Mouse (Mus musculus) cerebellum, adult 2 months (tissue): ENCODE data around the gene Akap10. TPM values are rescaled to one million over a fixed set of nuclear protein-coding genes. Genes with fewer than 3 reads are reported as not detected.

Experiments used
- DNase-seq, 2 experiments: peaks; one replicate each; pipeline ENCODE4 v3.0.0; 2021
- H3K27ac ChIP-seq: fragments of 200-500 bp; 2 replicates; pipeline ENCODE4 v1.5.1; 2012; ENCODE audit warnings: low read length, control low read depth, inconsistent platforms; ENCODE audit not compliant: insufficient read depth
- H3K27me3 ChIP-seq: fragments of 200-500 bp; 2 replicates; pipeline ENCODE4 v1.6.1; 2012; ENCODE audit warnings: inconsistent platforms, mild to moderate bottlenecking, low read length, moderate library complexity; ENCODE audit not compliant: control insufficient read depth, insufficient read depth
- H3K4me1 ChIP-seq: fragments of 200-500 bp; 2 replicates; pipeline ENCODE4 v1.6.1; 2011; ENCODE audit warnings: low read length; ENCODE audit not compliant: control insufficient read depth, insufficient read depth
- H3K4me3 ChIP-seq: fragments of 200-500 bp; replicated peaks from 2 replicates; pipeline ENCODE3; 2011; ENCODE audit warnings: mild to moderate bottlenecking, low read depth, low read length, control low read depth; ENCODE audit not compliant: insufficient read depth
- CTCF ChIP-seq: fragments of 200-500 bp; IDR thresholded peaks from 2 replicates; pipeline ENCODE4 v1.5.1; 2011; ENCODE audit warnings: low read depth, mild to moderate bottlenecking, control low read depth, low read length, moderate library complexity, borderline replicate concordance; ENCODE audit not compliant: insufficient read depth
- POLR2A ChIP-seq: fragments of 200-500 bp; IDR thresholded peaks from 2 replicates; pipeline ENCODE4 v1.6.1; 2011; ENCODE audit warnings: low read length, control low read depth, borderline replicate concordance; ENCODE audit not compliant: insufficient read depth
- WGBS: fragments of 180-500 bp; shearing (Covaris S2); methylation state at CpG from one replicate; pipeline ENCODE4 v1.1.7; 2018; 5-methylcytosine and 5-hydroxymethylcytosine counted together
- polyA plus RNA-seq: library from polyadenylated mRNA; depleted of rRNA; stranded (reverse); fragments of >200 nt; gene quantifications from 2 replicates; pipeline ENCODE4 v1.2.3, GENCODE M21; 2012

Akap10 gene
- polyA plus RNA-seq, 1 experiment: 17.1 TPM

GRCm38 (mm10) chr11:61929323-61930097 lies 542 bp downstream of the Akap10 start:
- DNase-seq: no peak
- Histone ChIP-seq H3K27ac (0 out of 2 replicates have a peak overlapping the region, but pooled peaks have one; percentile 14), H3K4me1 (peaks cover 3% of the 10 kb centered on the region; the same call in 1 of the 2 replicates), H3K4me3 (peak overlapping the region; percentile 93), H3K27me3 (no peaks in the 10 kb centered on the region)
- TF ChIP-seq POLR2A: no peak
- no peak for TF ChIP-seq CTCF
- WGBS: 2% methylated on average over 46 of the region's 47 CpGs

DNA sequence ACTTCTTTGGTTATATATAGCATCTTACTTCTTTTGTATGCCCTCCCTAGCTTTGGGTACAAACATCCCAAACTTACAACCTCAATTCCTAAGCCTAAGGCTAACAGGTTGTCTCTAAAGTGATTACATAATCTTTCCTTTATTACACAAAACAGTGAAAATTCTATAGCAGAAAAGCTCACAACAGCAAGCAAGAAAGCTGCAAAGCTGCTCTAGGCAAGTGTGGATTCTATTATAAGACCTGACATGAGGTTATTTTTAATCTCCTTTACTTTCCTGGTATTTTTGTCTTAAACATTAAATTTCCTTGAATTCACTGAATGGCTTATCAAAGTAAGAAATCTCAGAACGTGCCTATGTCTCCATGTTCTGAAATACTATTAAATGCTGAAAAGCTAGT lies 6.7 kb downstream of the Akap10 start:
- no peak overlapping the region for H3K4me3 ChIP-seq
- WGBS: 76% methylated on average over 1 of the region's 1 CpGs
- no peak for TF ChIP-seq POLR2A
- no peak for TF ChIP-seq CTCF
- H3K27ac ChIP-seq: no peak overlapping the region
- no peaks in the 10 kb centered on the region; the same call in 1 of the 2 replicates for H3K4me1 ChIP-seq
- no peak for DNase-seq
- H3K27me3 ChIP-seq: no peaks in the 10 kb centered on the region

DNA sequence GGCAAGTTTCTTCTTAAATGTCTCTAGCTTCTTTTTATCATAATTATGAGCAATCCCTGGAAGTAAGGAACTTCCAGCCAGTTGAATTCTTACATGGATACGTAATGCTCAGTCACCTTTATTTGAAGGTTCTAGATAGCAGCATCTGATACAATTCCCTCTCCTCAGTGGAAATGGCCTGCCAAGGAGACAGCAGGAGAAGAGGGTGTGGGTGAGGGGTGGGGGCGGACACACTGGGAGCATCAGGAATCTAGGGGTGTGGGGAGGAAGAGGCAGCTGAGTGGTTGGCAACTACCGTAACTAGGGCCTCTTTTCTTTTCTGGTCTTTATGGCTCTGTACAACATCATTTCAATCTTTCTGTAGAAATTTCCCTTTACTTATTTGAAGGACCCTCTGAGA lies 10.3 kb downstream of the Akap10 start:
- 46% methylated on average over 3 of the region's 3 CpGs for WGBS
- no peak overlapping the region for H3K27ac ChIP-seq
- no peak for TF ChIP-seq POLR2A
- TF ChIP-seq CTCF: no peak
- H3K4me3 ChIP-seq: no peak overlapping the region
- peaks cover under 1% of the 10 kb centered on the region; the same call in 1 of the 2 replicates for H3K4me1 ChIP-seq
- H3K27me3 ChIP-seq: no peaks in the 10 kb centered on the region
- DNase-seq: no peak

DNA sequence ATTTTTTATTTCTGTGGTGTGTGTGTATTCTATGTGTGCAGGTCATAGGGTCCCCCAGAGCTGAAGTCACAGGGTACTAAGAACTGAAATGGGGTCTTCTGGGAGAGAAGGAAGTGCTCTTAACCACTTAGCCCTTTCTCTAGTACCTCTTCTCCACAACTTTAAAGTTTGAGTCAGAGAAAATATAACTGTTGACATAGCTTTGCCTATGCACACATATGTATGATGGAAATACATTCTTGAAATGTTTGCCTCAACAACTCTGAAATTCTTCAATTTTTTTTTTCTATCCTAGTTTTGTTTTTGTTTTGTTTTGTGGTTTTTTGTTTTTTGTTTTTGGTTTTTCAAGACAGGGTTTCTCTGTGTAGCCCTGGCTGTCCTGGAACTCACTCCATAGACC lies 21.7 kb downstream of the Akap10 start:
- no peaks in the 10 kb centered on the region for H3K27me3 ChIP-seq
- no peak for DNase-seq
- no peak overlapping the region for H3K27ac ChIP-seq
- TF ChIP-seq POLR2A (no peak), CTCF (no peak)
- no peaks in the 10 kb centered on the region for H3K4me1 ChIP-seq
- H3K4me3 ChIP-seq: no peak overlapping the region

- TF ChIP-seq CTCF: 0 out of 2 replicates have a peak, but pooled peaks have one; percentile 13
- TF ChIP-seq POLR2A: no peak
- Histone ChIP-seq H3K4me3 (no peak overlapping the region), H3K27me3 (no peaks in the 10 kb centered on the region), H3K27ac (no peak overlapping the region), H3K4me1 (peaks cover 2% of the 10 kb centered on the region; the same call in 1 of the 2 replicates)
- DNase-seq: no peak
- WGBS: 73% methylated on average over 5 of the region's 5 CpGs
Observed at GRCm38 (mm10) chr11:61882183-61882582, 47.9 kb downstream of the Akap10 start.

DNA sequence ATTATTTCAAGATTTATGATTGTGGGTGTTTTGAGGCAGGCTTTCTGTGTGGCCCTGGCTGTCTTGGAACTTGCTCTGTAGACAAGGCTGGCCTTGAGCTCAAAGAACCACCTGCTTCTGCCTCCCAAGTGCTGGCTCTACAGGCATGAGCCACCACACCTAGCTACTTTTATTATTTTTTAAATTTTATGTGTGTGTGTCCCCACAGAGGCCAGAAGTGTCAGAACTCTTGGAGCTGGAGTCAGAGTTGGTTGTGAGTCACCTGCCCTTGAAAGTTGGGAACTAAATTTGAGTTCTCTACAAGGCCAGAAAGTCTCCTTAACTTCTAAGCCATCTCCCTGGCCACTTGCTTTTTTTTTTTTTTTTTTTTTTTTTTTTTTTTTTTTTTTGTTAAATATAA lies 50.1 kb downstream of the Akap10 start:
- H3K27me3 ChIP-seq: no peaks in the 10 kb centered on the region
- TF ChIP-seq POLR2A: no peak
- no peak for TF ChIP-seq CTCF
- H3K27ac ChIP-seq: no peak overlapping the region
- H3K4me3 ChIP-seq: no peak overlapping the region
- DNase-seq: no peak
- H3K4me1 ChIP-seq: peaks cover 2% of the 10 kb centered on the region; the same call in 1 of the 2 replicates

DNA sequence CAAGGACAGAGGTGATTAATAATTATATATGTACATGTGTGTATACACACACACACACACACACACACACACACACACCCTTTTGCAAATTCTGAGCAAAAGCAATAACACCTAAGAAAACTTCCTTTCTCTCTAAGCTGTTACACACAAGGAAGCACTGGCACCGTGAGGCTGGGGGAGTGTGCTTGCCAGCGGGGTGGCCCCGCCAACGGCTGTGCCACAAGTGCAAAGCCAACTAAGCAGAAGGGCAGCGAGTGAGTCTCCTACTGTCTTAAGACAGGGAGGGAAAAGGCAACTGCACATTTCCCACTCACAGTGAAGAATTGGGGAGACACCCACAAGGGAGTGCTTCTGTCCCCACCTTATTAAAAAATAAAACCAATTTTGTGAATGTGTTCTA lies 58.2 kb downstream of the Akap10 start:
- H3K4me1 ChIP-seq: no peaks in the 10 kb centered on the region
- no peak for DNase-seq
- no peak overlapping the region for H3K4me3 ChIP-seq
- no peak for TF ChIP-seq POLR2A
- TF ChIP-seq CTCF: no peak
- 32% methylated on average over 5 of the region's 5 CpGs for WGBS
- H3K27ac ChIP-seq: no peak overlapping the region
- H3K27me3 ChIP-seq: no peaks in the 10 kb centered on the region

DNA sequence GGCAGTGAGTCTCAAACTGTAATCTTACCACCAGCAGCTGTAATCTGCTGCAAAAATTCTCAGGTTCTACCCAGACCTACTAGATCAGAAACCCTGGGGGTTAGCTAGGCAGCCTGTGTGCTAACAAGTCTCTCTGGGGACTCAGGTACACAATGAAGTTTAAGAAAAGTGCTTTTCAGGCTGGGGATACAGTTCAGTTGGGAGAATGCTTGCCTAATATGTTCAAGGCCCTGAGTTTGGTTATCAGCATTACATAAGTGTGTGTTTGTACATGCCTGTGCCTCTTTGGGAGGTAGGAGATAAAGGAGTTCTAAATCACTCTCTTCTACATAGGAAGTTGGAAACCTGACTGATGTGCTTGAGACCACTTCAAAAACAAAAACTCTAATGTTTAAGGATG lies 63.2 kb downstream of the Akap10 start:
- no peak for DNase-seq
- Histone ChIP-seq H3K27ac (no peak overlapping the region), H3K4me1 (no peaks in the 10 kb centered on the region), H3K4me3 (no peak overlapping the region), H3K27me3 (no peaks in the 10 kb centered on the region)
- TF ChIP-seq CTCF: no peak
- TF ChIP-seq POLR2A: no peak
